Mouse (Mus musculus) heart, postnatal 0 days (tissue): ENCODE measurements at regions not wholly inside any gene's neighbourhood (a gene's known extent, or its start where the extent isn't known, plus 50 kb on each side); places are given as distances from the start of the nearest gene placed in this dataset.

Source experiments
- CTCF ChIP-seq: IDR thresholded peaks from 2 replicates; pipeline ENCODE4 v1.5.1; 2016; ENCODE audit warnings: antibody characterized with exemption, control low read depth, low read depth
- EP300 ChIP-seq: IDR thresholded peaks from 2 replicates; pipeline ENCODE4 v1.6.1; 2016; ENCODE audit warnings: antibody characterized with exemption, low read depth

- TF ChIP-seq CTCF (no peak), EP300 (no peak)
Measured at GRCm38 (mm10) chr14:114826662-114827321, 265.2 kb upstream of the Gpc5 start.
